Comparison of ENCODE assay signal across 8 mouse cellular contexts in genomic region chr12:73045046-73045723, GRCm38 (mm10). TPM values are rescaled to one million over a fixed set of nuclear protein-coding genes. Genes with fewer than 3 reads are reported as not detected.
DNase-seq lines count a peak whose midpoint lies in the region; ATAC-seq and TF ChIP-seq lines count a peak whose summit lies in the region.

No protein-coding gene starts in this region.

- H3K9me3 ChIP-seq in forebrain, embryonic 15.5 days, result no peaks in the 10 kb centered on the region
- H3K9me3 ChIP-seq in lung, postnatal 0 days (ENCODE audit: low read length), result no peaks in the 10 kb centered on the region

- peak; percentile 44 to 52 for DNase-seq in cerebellum, postnatal 10 days
- DNase-seq in cerebellum, adult 9-10 months, result no peak
- DNase-seq in R1 (ENCODE audit: low read depth, low spot score), result peak; percentile 66
- peak; percentile 45 for DNase-seq in induced T-regulatory cell, adult 2 months (ENCODE audit: low read depth)
- DNase-seq in lung, postnatal 0 days (ENCODE audit: low spot score), result no peak
- peak; percentile 37 for DNase-seq in urinary bladder, postnatal 25 days (ENCODE audit: low spot score)
- DNase-seq in layer of hippocampus, postnatal 14 days (ENCODE audit: low spot score in 2 of 2), result no peak

- H3K9ac ChIP-seq in forebrain, embryonic 15.5 days (replicated peaks), result no peak overlapping the region
- no peak overlapping the region for H3K9ac ChIP-seq in lung, postnatal 0 days (replicated peaks; ENCODE audit: low read depth)

- TF ChIP-seq EP300 in lung, postnatal 0 days (IDR thresholded peaks at IDR 0.05), result no peak

- H3K27ac ChIP-seq in forebrain, embryonic 15.5 days (replicated peaks), result no peak overlapping the region
- H3K27ac ChIP-seq in lung, postnatal 0 days (ENCODE audit: low read length), result no peak overlapping the region

- peak overlapping the region; percentile 47 for H3K4me2 ChIP-seq in forebrain, embryonic 15.5 days (replicated peaks)
- H3K4me2 ChIP-seq in lung, postnatal 0 days (replicated peaks; ENCODE audit: low read depth, low read length), result peak overlapping the region; percentile 89

- 0 out of 2 replicates have a peak, but pooled peaks have one; percentile 4 for TF ChIP-seq CTCF in lung, postnatal 0 days (IDR thresholded peaks at IDR 0.05)

- no peaks in the 10 kb centered on the region for H3K36me3 ChIP-seq in forebrain, embryonic 15.5 days
- no peaks in the 10 kb centered on the region for H3K36me3 ChIP-seq in lung, postnatal 0 days (ENCODE audit: insufficient read depth, low read length)

- ATAC-seq in forebrain, embryonic 15.5 days (replicated peaks), result no peak
- 0 out of 2 replicates have a peak, but pooled peaks have one; percentile 21 for ATAC-seq in lung, postnatal 0 days

- under 1% methylated on average over 45 of the region's 46 CpGs for WGBS in forebrain, embryonic 15.5 days
- under 1% methylated on average over 44 of the region's 46 CpGs for WGBS in lung, postnatal 0 days

- peaks cover 95% of the 10 kb centered on the region for H3K27me3 ChIP-seq in forebrain, embryonic 15.5 days
- peaks cover 85% of the 10 kb centered on the region for H3K27me3 ChIP-seq in lung, postnatal 0 days (replicated peaks; ENCODE audit: insufficient read depth, low read length)

- peak overlapping the region; percentile 31 for H3K4me3 ChIP-seq in forebrain, embryonic 15.5 days
- H3K4me3 ChIP-seq in lung, postnatal 0 days (ENCODE audit: low read depth, low read length), result peak overlapping the region; percentile 55

- H3K4me1 ChIP-seq in forebrain, embryonic 15.5 days, result peaks cover 30% of the 10 kb centered on the region
- H3K4me1 ChIP-seq in lung, postnatal 0 days (ENCODE audit: insufficient read depth, low read depth, low read length), result peaks cover 20% of the 10 kb centered on the region

RNA-seq across cellular contexts. Expression of gene Six1, which starts 8.5 kb away (rescaled TPM):
- 0.25 and 0.29 TPM in 2 replicates for polyA plus RNA-seq in forebrain, embryonic 15.5 days (2015; fragmentation: Nextera tagmentation; extraction: Ambion mirVana)
- 0.70 and 0.92 TPM in 2 replicates for polyA plus RNA-seq in lung, postnatal 0 days (2015; fragmentation: Nextera tagmentation; extraction: Ambion mirVana)
- total RNA-seq in layer of hippocampus, postnatal 14 days (2021), result under 1 TPM; 0.12 to 0.25 TPM

Comparison
In these comparisons a context has a peak if more than half of its experiments do, and no peak if none do; other contexts are left out.
1. DNase-seq: peak in cerebellum, postnatal 10 days (2 of 2), R1 (single experiment), induced T-regulatory cell, adult 2 months (single experiment) and urinary bladder, postnatal 25 days (single experiment); none in cerebellum, adult 9-10 months (single experiment), lung, postnatal 0 days (single experiment) and layer of hippocampus, postnatal 14 days (0 of 2).